Mouse (Mus musculus): ENCODE results near the gene Rbms3. TPM values are rescaled to one million over a fixed set of nuclear protein-coding genes. Genes with fewer than 3 reads are reported as not detected.

Rbms3 gene
- polyA plus RNA-seq, 1 experiment, result 1.6 TPM

GRCm38 (mm10) chr9:117197531-117197930 lies 432.2 kb downstream of the Rbms3 start:
- H3K27ac ChIP-seq (ENCODE audit: control insufficient read depth, insufficient read depth, low read depth, low read length, poor library complexity), result no peak overlapping the region
- WGBS, result 71% methylated on average over 3 of the region's 3 CpGs
- no peak for TF ChIP-seq POLR2A (IDR thresholded peaks at IDR 0.05; ENCODE audit: borderline replicate concordance, control insufficient read depth, low read depth, low read length)
- TF ChIP-seq CTCF (IDR thresholded peaks at IDR 0.05; ENCODE audit: control insufficient read depth, insufficient read depth, low read length), result no peak

GRCm38 (mm10) chr9:117192565-117193540 lies 436.9 kb downstream of the Rbms3 start:
- TF ChIP-seq CTCF (IDR thresholded peaks at IDR 0.05; ENCODE audit: control insufficient read depth, insufficient read depth, low read length), result no peak
- no peak for TF ChIP-seq POLR2A (IDR thresholded peaks at IDR 0.05; ENCODE audit: borderline replicate concordance, control insufficient read depth, low read depth, low read length)
- Histone ChIP-seq H3K27ac (ENCODE audit: control insufficient read depth, insufficient read depth, low read depth, low read length, poor library complexity) (no peak overlapping the region), H3K4me1 (ENCODE audit: control insufficient read depth, insufficient read depth, low read length) (no peaks in the 10 kb centered on the region), H3K4me3 (replicated peaks; ENCODE audit: control insufficient read depth, low read depth, low read length) (no peak overlapping the region)
- 39% methylated on average over 14 of the region's 14 CpGs for WGBS

More at GRCm38 (mm10) chr9:117197531-117197930, 432.2 kb downstream of the Rbms3 start:
- Histone ChIP-seq H3K4me1 (ENCODE audit: control insufficient read depth, insufficient read depth, low read length) (no peaks in the 10 kb centered on the region), H3K4me3 (replicated peaks; ENCODE audit: control insufficient read depth, low read depth, low read length) (no peak overlapping the region)

- Histone ChIP-seq H3K27ac (ENCODE audit: control insufficient read depth, insufficient read depth, low read depth, low read length, poor library complexity) (no peak overlapping the region), H3K4me3 (replicated peaks; ENCODE audit: control insufficient read depth, low read depth, low read length) (no peak overlapping the region), H3K4me1 (ENCODE audit: control insufficient read depth, insufficient read depth, low read length) (no peaks in the 10 kb centered on the region)
- 80% methylated on average over 15 of the region's 15 CpGs for WGBS
- no peak for TF ChIP-seq POLR2A (IDR thresholded peaks at IDR 0.05; ENCODE audit: borderline replicate concordance, control insufficient read depth, low read depth, low read length)
Measured at GRCm38 (mm10) chr9:117192093-117192492, 437.6 kb downstream of the Rbms3 start.

GRCm38 (mm10) chr9:117188406-117188805 lies 441.3 kb downstream of the Rbms3 start:
- H3K27ac ChIP-seq (ENCODE audit: control insufficient read depth, insufficient read depth, low read depth, low read length, poor library complexity), result no peak overlapping the region
- no peak for TF ChIP-seq POLR2A (IDR thresholded peaks at IDR 0.05; ENCODE audit: borderline replicate concordance, control insufficient read depth, low read depth, low read length)
- no peak for TF ChIP-seq CTCF (IDR thresholded peaks at IDR 0.05; ENCODE audit: control insufficient read depth, insufficient read depth, low read length)
- H3K4me3 ChIP-seq (replicated peaks; ENCODE audit: control insufficient read depth, low read depth, low read length), result no peak overlapping the region
- 74% methylated on average over 3 of the region's 3 CpGs for WGBS
- no peaks in the 10 kb centered on the region for H3K4me1 ChIP-seq (ENCODE audit: control insufficient read depth, insufficient read depth, low read length)

- Histone ChIP-seq H3K4me1 (ENCODE audit: control insufficient read depth, insufficient read depth, low read length) (no peaks in the 10 kb centered on the region), H3K4me3 (replicated peaks; ENCODE audit: control insufficient read depth, low read depth, low read length) (no peak overlapping the region), H3K27ac (ENCODE audit: control insufficient read depth, insufficient read depth, low read depth, low read length, poor library complexity) (no peak overlapping the region)
- no peak for TF ChIP-seq POLR2A (IDR thresholded peaks at IDR 0.05; ENCODE audit: borderline replicate concordance, control insufficient read depth, low read depth, low read length)
- WGBS, result 84% methylated on average over 15 of the region's 15 CpGs
Measured at GRCm38 (mm10) chr9:117187116-117188034, 442.3 kb downstream of the Rbms3 start.

- Histone ChIP-seq H3K27ac (ENCODE audit: control insufficient read depth, insufficient read depth, low read depth, low read length, poor library complexity) (no peak overlapping the region), H3K4me3 (replicated peaks; ENCODE audit: control insufficient read depth, low read depth, low read length) (no peak overlapping the region), H3K4me1 (ENCODE audit: control insufficient read depth, insufficient read depth, low read length) (no peaks in the 10 kb centered on the region)
- TF ChIP-seq POLR2A (IDR thresholded peaks at IDR 0.05; ENCODE audit: borderline replicate concordance, control insufficient read depth, low read depth, low read length) (no peak), CTCF (IDR thresholded peaks at IDR 0.05; ENCODE audit: control insufficient read depth, insufficient read depth, low read length) (no peak)
- 86% methylated on average over 7 of the region's 7 CpGs for WGBS
Measured at GRCm38 (mm10) chr9:117180658-117181057, 449.1 kb downstream of the Rbms3 start.

- no peak overlapping the region for H3K4me3 ChIP-seq (replicated peaks; ENCODE audit: control insufficient read depth, low read depth, low read length)
- H3K27ac ChIP-seq (ENCODE audit: control insufficient read depth, insufficient read depth, low read depth, low read length, poor library complexity), result no peak overlapping the region
- H3K4me1 ChIP-seq (ENCODE audit: control insufficient read depth, insufficient read depth, low read length), result no peaks in the 10 kb centered on the region
- 76% methylated on average over 4 of the region's 4 CpGs for WGBS
- no peak for TF ChIP-seq POLR2A (IDR thresholded peaks at IDR 0.05; ENCODE audit: borderline replicate concordance, control insufficient read depth, low read depth, low read length)
- no peak for TF ChIP-seq CTCF (IDR thresholded peaks at IDR 0.05; ENCODE audit: control insufficient read depth, insufficient read depth, low read length)
Measured at GRCm38 (mm10) chr9:117178366-117178765, 451.3 kb downstream of the Rbms3 start.

GRCm38 (mm10) chr9:117172526-117172925 lies 457.2 kb downstream of the Rbms3 start:
- TF ChIP-seq POLR2A (IDR thresholded peaks at IDR 0.05; ENCODE audit: borderline replicate concordance, control insufficient read depth, low read depth, low read length) (no peak), CTCF (IDR thresholded peaks at IDR 0.05; ENCODE audit: control insufficient read depth, insufficient read depth, low read length) (no peak)
- Histone ChIP-seq H3K4me1 (ENCODE audit: control insufficient read depth, insufficient read depth, low read length) (no peaks in the 10 kb centered on the region), H3K4me3 (replicated peaks; ENCODE audit: control insufficient read depth, low read depth, low read length) (no peak overlapping the region), H3K27ac (ENCODE audit: control insufficient read depth, insufficient read depth, low read depth, low read length, poor library complexity) (no peak overlapping the region)
- 84% methylated on average over 7 of the region's 7 CpGs for WGBS

Measured in bone marrow, adult 2 months (tissue).